8 mouse cellular contexts compared by ENCODE assay signal in genomic region chr4:47473968-47474729, GRCm38 (mm10). TPM values are rescaled to one million over a fixed set of nuclear protein-coding genes. Genes with fewer than 3 reads are reported as not detected.
DNase-seq lines count a peak whose midpoint lies in the region; ATAC-seq and TF ChIP-seq lines count a peak whose summit lies in the region.

Alg2 (minus strand) TSS chr4:47474333.
Sec61b (plus strand) TSS chr4:47474658.

- in situ Hi-C loops in ES-E14 (cut with MboI; ENCODE audit: low sequenced_read_pairs in 2 of 2, unreplicated experiment in 2 of 2): no loop called here

- H3K36me3 ChIP-seq in ES-E14 (ENCODE audit: control insufficient read depth, insufficient read depth, low read length, poor library complexity, severe bottlenecking): peaks cover 29% of the 10 kb centered on the region
- peaks cover 48% of the 10 kb centered on the region for H3K36me3 ChIP-seq in forebrain, embryonic 15.5 days

- peak within 1 kb of the TSS; percentile 96 for H3K9ac ChIP-seq in ES-E14 (ENCODE audit: insufficient read depth, low read depth, low read length, poor library complexity, severe bottlenecking)
- peak within 1 kb of the TSS; percentile 92 for H3K9ac ChIP-seq in forebrain, embryonic 15.5 days (replicated peaks)

- TF ChIP-seq CTCF in lung, adult 2 months (IDR thresholded peaks at IDR 0.05; ENCODE audit: insufficient read depth, low read length): no peak

- WGBS in forebrain, embryonic 15.5 days: under 1% methylated on average over 58 of the region's 58 CpGs
- WGBS in lung, adult 2 months: under 1% methylated on average over 58 of the region's 58 CpGs

- TF ChIP-seq POLR2A in lung, adult 2 months (IDR thresholded peaks at IDR 0.05; ENCODE audit: borderline replicate concordance, extremely low read depth, low read depth, low read length): peak; percentile 80; the same call in 1 of the 2 replicates

- H3K4me1 ChIP-seq in ES-E14 (ENCODE audit: control insufficient read depth in 2 of 2, insufficient read depth in 2 of 2, low read length in 2 of 2, poor library complexity in 1 of 2): peaks cover 0 to 2% of the 10 kb centered on the region in 2 experiments; a peak in 1 of 4 replicates
- peaks cover 21% of the 10 kb centered on the region for H3K4me1 ChIP-seq in forebrain, embryonic 15.5 days
- peaks cover 6% of the 10 kb centered on the region for H3K4me1 ChIP-seq in lung, adult 2 months (ENCODE audit: control insufficient read depth, insufficient read depth, low read length)

- intact Hi-C loops in heart, postnatal 25 days (cut with DNase I): loop anchor here (10.0 kb wide), 1 partner anchor 119 kb away; the partner anchor contains the start of gene Tgfbr1

- H3K27ac ChIP-seq in ES-E14 (ENCODE audit: insufficient read depth, low read depth, low read length, poor library complexity, severe bottlenecking): peak within 1 kb of the TSS; percentile 64
- H3K27ac ChIP-seq in forebrain, embryonic 15.5 days (replicated peaks): peak within 1 kb of the TSS; percentile 99

- no peaks in the 10 kb centered on the region for H3K9me3 ChIP-seq in ES-E14 (ENCODE audit: control insufficient read depth, insufficient read depth, low read depth, low read length)
- no peaks in the 10 kb centered on the region for H3K9me3 ChIP-seq in forebrain, embryonic 15.5 days

- ATAC-seq in forebrain, embryonic 15.5 days (replicated peaks): peak; percentile 98
- ATAC-seq in neutrophil, adult 5-6 weeks (ENCODE audit: extremely low read depth, insufficient number of reproducible peaks, low FRiP score, poor library complexity, severe bottlenecking): peak; percentile 91

- H3K4me2 ChIP-seq in forebrain, embryonic 15.5 days (replicated peaks): peak within 1 kb of the TSS; percentile 82

- DNase-seq in ES-E14 (ENCODE audit: low read depth, low spot score): peak; percentile 96
- peak; percentile 98 for DNase-seq in cerebellum, adult 11-12 months
- peak; percentile 92 for DNase-seq in heart, postnatal 25 days (ENCODE audit: low spot score)
- peak; percentile 95 to 99 for DNase-seq in layer of hippocampus, adult 18-20 months (ENCODE audit: low spot score in 2 of 2)
- DNase-seq in lung, adult 2 months: peak; percentile 92
- peak; percentile 96 to 97 for DNase-seq in thymus, adult 18-20 months

- no peaks in the 10 kb centered on the region for H3K27me3 ChIP-seq in forebrain, embryonic 15.5 days

- peak within 1 kb of the TSS; percentile 48 to 95 for H3K4me3 ChIP-seq in ES-E14 (ENCODE audit: insufficient read depth in 1 of 2, low read depth in 1 of 2, low read length in 2 of 2, poor library complexity in 1 of 2, severe bottlenecking in 1 of 2)
- peak within 1 kb of the TSS; percentile 76 for H3K4me3 ChIP-seq in forebrain, embryonic 15.5 days
- H3K4me3 ChIP-seq in lung, adult 2 months (replicated peaks; ENCODE audit: extremely low read depth, low read depth, low read length): peak within 1 kb of the TSS; percentile 76

TF ChIP-seq in ES-E14, 5 proteins besides CTCF, POLR2A, EP300 and RAD21:
- TF ChIP-seq ZNF384 (IDR thresholded peaks at IDR 0.05; ENCODE audit: low read depth, low read length) (no peak), MAFK (IDR thresholded peaks at IDR 0.05; ENCODE audit: insufficient read depth, low read depth, low read length) (peak; percentile 97), HCFC1 (IDR thresholded peaks at IDR 0.05; ENCODE audit: borderline replicate concordance, insufficient read depth, low read length) (peak; percentile 64; the same call in 1 of the 2 replicates), ZC3H11A (IDR thresholded peaks at IDR 0.05; ENCODE audit: borderline replicate concordance, low read depth, low read length) (no peak), CHD2 (IDR thresholded peaks at IDR 0.05; ENCODE audit: low read depth, low read length) (no peak)

RNA-seq across cellular contexts. Expression of gene Alg2, which starts in this region (rescaled TPM):
- total RNA-seq in ES-E14 (2012; rRNA removed): 21.8 and 26.6 TPM in 2 replicates
- polyA plus RNA-seq in forebrain, embryonic 15.5 days (2015; fragmentation: Nextera tagmentation; extraction: Ambion mirVana): 192 and 207 TPM in 2 replicates
- total RNA-seq in heart, postnatal 25 days (2021): 1 to 10 TPM; 6.2 to 7.5 TPM
- total RNA-seq in layer of hippocampus, adult 18-20 months (2021): 100 to 1,000 TPM; 138 to 142 TPM
- 14.7 and 17.8 TPM in 2 replicates for polyA plus RNA-seq in lung, adult 2 months (2012; rRNA removed)
- 12.2 and 15.2 TPM in 2 replicates for total RNA-seq in neutrophil, adult 5-6 weeks (2017)

RNA-seq across cellular contexts. Expression of gene Sec61b, which starts in this region (rescaled TPM):
- 317 and 434 TPM in 2 replicates for total RNA-seq in ES-E14 (2012; rRNA removed)
- polyA plus RNA-seq in forebrain, embryonic 15.5 days (2015; fragmentation: Nextera tagmentation; extraction: Ambion mirVana): 256 and 269 TPM in 2 replicates
- total RNA-seq in heart, postnatal 25 days (2021): 10 to 100 TPM; 22.8 to 24.3 TPM
- total RNA-seq in layer of hippocampus, adult 18-20 months (2021): 10 to 100 TPM; 49.6 to 50.9 TPM
- 174 and 271 TPM in 2 replicates for polyA plus RNA-seq in lung, adult 2 months (2012; rRNA removed)
- 57.4 and 68.0 TPM in 2 replicates for total RNA-seq in neutrophil, adult 5-6 weeks (2017)

Comparison
In these comparisons a context has a peak if more than half of its experiments do, and no peak if none do; other contexts are left out.
1. Peak in every context shown above with its lines: DNase-seq, ATAC-seq, H3K4me3 ChIP-seq and H3K27ac ChIP-seq.
2. RNA of gene Alg2 (polyA plus RNA-seq): 192 to 207 TPM in forebrain, embryonic 15.5 days; 14.7 to 17.8 TPM in lung, adult 2 months; every median in the first group is over 10 times any median in the second.